Mouse (Mus musculus): Measurements from ENCODE around the gene Rims3.

The Rims3 gene

DNA sequence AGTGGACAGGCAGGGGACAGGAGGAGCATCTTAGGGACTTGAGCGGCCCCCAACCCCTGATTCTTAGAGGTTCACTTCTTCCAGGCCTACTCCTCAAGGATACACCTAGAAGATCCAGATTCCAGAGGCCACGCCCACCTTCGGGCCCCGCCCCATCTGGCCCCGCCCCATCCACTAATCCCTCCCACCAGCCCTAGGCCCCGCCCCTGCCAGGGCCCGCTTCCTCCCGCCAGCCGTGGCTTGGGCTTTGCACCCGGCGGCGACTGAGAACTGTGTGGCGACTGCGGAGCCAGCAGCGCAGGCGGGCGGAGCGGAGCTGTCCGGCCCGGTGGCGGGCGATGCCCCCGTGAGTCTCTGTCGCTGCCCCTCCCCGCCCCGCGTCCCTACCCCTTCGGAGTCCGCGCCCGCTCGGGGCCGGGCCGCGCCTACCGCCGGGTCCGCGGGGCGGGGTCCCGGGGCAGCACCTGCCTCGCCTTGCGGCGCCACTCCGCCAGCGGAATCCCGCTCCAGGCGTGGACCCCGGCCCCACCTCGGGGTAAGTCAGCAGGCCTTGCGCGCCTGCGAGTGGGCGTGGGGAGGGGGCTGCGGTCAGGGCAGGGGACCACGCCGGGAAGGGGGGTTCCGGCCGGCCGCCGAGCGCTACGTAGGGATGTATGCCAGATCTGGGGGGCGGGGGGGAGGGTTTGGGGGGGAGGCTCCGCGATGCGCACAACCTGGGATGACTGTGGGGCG, at the start of gene Rims3:
Gene Rims3, plus strand, starts transcription at position 229 of the 732 bp plus-strand sequence.
- ChIA-PET POLR2A (interaction anchor here in 3 of 4 experiments (0.6 to 1.8 kb wide), 4 partner anchors 15 to 892 kb away, joined by 3 to 6 read pairs (median 3); partner anchors contain the start of genes Exo5 (in 2 of the 3) and Cited4 (in 1 of the 3)), CTCF (interaction anchor here in 1 of 4 experiments (1.2 kb wide), 1 partner anchor 33 kb away, joined by 4 read pairs; no protein-coding TSS in a partner anchor)

DNA sequence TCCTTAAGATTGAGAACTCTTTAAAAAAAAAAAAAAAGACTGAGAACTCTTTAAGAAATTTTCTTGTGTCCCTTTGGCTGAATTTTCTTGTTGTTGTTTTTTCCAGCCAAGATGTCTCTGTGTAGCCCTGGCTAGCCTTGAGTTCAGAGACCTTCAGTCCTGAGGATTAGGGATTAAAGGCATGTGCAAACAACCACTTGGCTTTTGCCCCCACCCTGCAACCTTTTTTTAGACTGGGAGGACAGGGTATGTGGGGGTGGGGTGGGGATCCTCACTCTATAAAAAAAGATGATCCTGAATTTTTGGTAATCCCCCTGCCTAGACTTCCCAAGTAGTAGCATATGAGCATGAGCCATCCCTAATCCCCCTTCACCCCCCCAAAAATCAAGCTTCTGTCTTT, 48.8 kb upstream of the Rims3 start:
- CTCF ChIA-PET, result interaction anchor here in 1 of 4 experiments (1.3 kb wide), 1 partner anchor 45 kb away, joined by 3 read pairs; no protein-coding TSS in a partner anchor
- POLR2A ChIA-PET, result interaction anchor here in 2 of 4 experiments (0.7 to 14.8 kb wide), 5 partner anchors 12 to 320 kb away, joined by 3 to 261 read pairs (median 4); no protein-coding TSS in a partner anchor

DNA sequence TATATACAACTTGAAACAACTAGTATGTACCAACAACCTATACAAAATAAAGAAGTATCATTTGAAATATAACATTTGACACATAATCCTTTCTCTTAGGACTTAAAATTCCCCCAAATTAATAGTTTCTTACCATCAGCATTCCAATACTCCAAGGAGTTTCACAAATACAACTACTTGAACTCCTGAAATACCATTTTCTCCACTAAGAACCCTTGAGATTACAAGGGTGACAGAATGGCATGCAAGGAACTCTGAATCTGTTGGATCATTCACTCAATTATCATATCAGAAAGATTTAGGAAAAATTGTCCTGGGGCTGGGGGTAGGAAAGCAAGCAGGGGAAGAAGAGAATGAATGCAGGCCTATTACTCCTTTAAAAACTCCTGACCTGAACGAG, 40.9 kb upstream of the Rims3 start:
- POLR2A ChIA-PET, result interaction anchor here (1.1 to 17.8 kb wide), 9 partner anchors 9 to 148 kb away, joined by 3 to 261 read pairs (median 18); partner anchors contain the start of genes Cited4 (in 2 of the 4) and Exo5 (in 1 of the 4)
- CTCF ChIA-PET, result no interaction called here

DNA sequence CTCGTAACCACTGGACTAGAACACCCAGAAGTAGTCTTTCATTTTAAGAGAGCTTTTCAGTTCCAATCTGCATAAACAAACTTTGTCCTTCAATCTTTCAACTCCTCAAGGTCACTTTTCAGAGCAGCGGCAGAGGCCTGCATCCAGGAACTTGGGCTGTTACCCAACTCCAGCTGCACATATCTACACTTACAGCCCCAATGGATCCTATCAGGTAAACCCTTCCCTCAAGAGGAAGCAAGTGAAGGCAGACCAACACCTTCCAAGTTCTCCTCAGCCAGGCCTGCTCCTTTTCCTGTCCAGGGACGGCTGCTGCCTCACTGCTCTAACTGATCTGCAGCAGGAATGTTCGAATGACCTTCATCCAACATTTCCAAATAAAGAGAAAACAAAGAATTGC, 40.4 kb upstream of the Rims3 start:
- POLR2A ChIA-PET, result interaction anchor here (1.0 to 17.8 kb wide), 10 partner anchors 9 to 148 kb away, joined by 3 to 261 read pairs (median 17); partner anchors contain the start of genes Cited4 (in 2 of the 4) and Exo5 (in 1 of the 4)
- CTCF ChIA-PET, result no interaction called here

GRCm38 (mm10) chr4:120815163-120815562, 39.5 kb upstream of the Rims3 start:
- ChIA-PET CTCF (interaction anchor here in 2 of 4 experiments (0.6 to 1.0 kb wide), 3 partner anchors 71 to 137 kb away, joined by 3 to 7 read pairs (median 3); no protein-coding TSS in a partner anchor), POLR2A (interaction anchor here (0.6 to 17.8 kb wide), 27 partner anchors 9 to 257 kb away, joined by 3 to 261 read pairs (median 5); partner anchors contain the start of genes Cited4 (in 2 of the 4), Ctps (in 2 of the 4), Exo5 (in 2 of the 4) and Kcnq4 (in 1 of the 4))

DNA sequence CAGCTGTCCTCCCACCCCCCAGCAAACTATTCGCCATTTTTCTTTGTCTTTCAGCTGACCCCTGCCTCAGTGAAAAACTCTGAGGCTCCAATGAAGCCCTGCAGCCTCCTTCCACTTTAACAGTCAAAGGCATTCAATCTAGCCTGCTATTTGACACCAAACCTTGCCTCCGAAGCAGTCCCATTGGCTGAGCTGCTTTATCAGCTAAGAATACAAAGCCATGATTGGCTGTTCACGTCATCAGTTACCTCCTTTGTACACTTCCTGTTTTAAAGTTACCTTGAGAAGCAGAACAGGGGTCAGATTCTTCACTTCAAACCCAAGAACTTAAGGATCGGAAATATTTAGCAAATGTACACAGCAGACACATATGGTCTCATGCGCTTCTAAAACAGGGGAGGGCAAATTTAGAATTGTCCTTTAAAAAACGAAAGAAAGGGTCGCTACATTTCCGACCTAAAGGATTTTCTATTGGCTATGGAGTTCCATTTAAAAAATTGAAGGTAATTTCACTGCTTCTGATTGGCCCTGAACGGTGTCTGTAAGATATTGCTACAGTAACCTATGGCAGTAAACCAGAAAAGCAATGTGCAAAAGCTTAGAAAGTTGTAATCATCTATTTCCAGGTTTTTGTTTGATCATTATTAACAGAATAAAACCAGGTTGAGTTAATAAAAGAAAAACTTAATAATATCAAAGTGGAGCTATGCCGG, 38.8 kb upstream of the Rims3 start:
- ChIA-PET POLR2A (interaction anchor here (0.6 to 17.8 kb wide), 26 partner anchors 9 to 257 kb away, joined by 3 to 261 read pairs (median 6); partner anchors contain the start of genes Ctps (in 2 of the 4), Exo5 (in 2 of the 4), Cited4 (in 1 of the 4) and Kcnq4 (in 1 of the 4)), CTCF (interaction anchor here in 2 of 4 experiments (0.6 to 1.0 kb wide), 3 partner anchors 71 to 137 kb away, joined by 3 to 7 read pairs (median 3); no protein-coding TSS in a partner anchor)

DNA sequence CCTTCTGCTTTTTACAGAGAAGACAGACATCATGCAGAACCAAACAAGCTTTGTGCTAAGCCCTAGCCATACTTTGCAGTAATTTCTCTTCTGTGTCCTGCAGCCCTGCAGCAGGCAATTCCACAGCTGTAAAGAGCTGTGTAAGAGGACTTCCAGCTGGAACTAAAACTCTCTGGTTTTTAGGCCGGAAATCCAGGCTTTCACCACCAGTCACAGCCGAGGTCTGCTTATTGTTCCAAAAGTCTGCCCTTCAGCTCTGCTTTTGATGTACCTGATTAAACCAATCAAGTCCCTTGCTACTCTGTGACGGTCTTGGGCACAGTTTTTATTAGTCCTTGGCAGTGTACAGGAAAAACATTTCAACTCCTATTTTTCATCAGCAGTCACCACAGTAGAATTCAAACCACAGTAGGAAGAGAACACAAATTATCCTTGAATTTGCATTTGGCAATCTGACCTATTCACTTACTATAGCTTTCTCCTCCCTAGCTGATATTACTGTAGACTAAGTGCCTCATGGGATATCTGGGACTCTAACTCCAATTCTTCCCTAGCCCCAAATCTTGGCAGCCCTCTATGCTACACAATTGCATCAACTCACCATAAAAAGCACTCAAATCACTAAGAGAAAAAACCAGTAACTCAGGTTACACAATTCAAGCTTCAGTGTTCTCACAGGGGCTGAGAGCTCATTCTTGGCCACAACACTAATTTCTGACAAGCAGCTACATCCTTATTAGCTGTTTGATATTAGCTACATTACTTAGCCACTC, 37.4 kb upstream of the Rims3 start:
- POLR2A ChIA-PET, result interaction anchor here (0.7 to 17.8 kb wide), 13 partner anchors 7 to 248 kb away, joined by 3 to 261 read pairs (median 11); partner anchors contain the start of genes Exo5 (in 2 of the 4) and Ctps (in 1 of the 4)
- CTCF ChIA-PET, result no interaction called here

DNA sequence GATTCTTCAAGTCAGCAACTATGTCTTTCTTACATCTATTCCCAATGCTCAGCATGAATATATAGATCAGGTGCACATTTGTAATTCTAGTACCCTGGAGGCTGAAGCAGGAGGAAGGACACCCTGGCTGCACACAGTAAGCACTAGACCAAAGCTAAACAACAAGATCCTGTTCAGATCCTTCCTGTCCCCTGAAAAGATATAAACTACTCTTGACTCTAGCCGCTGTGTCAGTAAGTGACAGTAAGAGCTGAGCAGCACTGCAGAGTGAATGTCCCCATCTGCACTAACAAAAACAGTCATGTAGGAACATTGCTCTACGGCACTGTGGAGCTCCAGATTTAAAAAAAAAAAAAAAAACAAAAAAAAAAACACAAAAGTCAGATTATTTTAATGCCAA, 36.7 kb upstream of the Rims3 start:
- POLR2A ChIA-PET, result interaction anchor here (0.6 to 17.8 kb wide), 16 partner anchors 7 to 1498 kb away, joined by 3 to 261 read pairs (median 4); partner anchors contain the start of genes Ctps (in 2 of the 4), Exo5 (in 2 of the 4), Cited4 (in 1 of the 4) and Ppih (in 1 of the 4)

DNA sequence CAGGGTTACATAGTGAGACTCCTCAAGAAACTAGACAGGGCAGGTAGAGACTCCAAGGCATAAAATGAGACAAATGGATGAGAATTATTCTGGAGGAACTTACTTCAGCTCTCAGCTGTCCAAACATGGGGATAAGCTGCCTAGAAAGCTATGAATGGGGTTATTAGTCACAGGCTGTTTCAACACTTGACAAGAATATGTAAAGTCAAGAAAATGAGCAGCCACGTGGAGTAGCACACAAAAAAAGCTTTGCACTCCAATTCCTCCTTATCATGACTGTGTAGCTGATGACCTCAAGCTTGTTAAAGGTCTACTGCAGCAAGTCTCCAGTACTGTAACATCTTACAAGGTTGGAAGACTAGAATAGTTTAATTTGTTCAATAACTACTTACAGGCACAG, 35.3 kb upstream of the Rims3 start:
- CTCF ChIA-PET, result interaction anchor here in 1 of 4 experiments (0.6 kb wide), 1 partner anchor 1388 kb away, joined by 3 read pairs; no protein-coding TSS in a partner anchor
- POLR2A ChIA-PET, result interaction anchor here in 3 of 4 experiments (1.1 to 17.8 kb wide), 6 partner anchors 10 to 249 kb away, joined by 4 to 261 read pairs (median 5); partner anchors contain the start of gene Ctps (in 1 of the 3)

More for the DNA sequence above, 36.7 kb upstream of the Rims3 start:
- CTCF ChIA-PET, result interaction anchor here in 1 of 4 experiments (0.6 kb wide), 1 partner anchor 529 kb away, joined by 6 read pairs; no protein-coding TSS in a partner anchor

- POLR2A ChIA-PET, result interaction anchor here in 2 of 4 experiments (1.0 to 17.8 kb wide), 5 partner anchors 15 to 250 kb away, joined by 3 to 261 read pairs (median 5); partner anchors contain the start of gene Ctps (in 1 of the 2)
- CTCF ChIA-PET, result interaction anchor here in 1 of 4 experiments (0.6 kb wide), 1 partner anchor 1389 kb away, joined by 3 read pairs; no protein-coding TSS in a partner anchor
Observed at GRCm38 (mm10) chr4:120819871-120820270, 34.7 kb upstream of the Rims3 start.

- CTCF ChIA-PET, result no interaction called here
- POLR2A ChIA-PET, result interaction anchor here in 2 of 4 experiments (1.1 to 17.8 kb wide), 6 partner anchors 7 to 276 kb away, joined by 3 to 261 read pairs (median 5); no protein-coding TSS in a partner anchor
Observed at GRCm38 (mm10) chr4:120822191-120822911, 32.3 kb upstream of the Rims3 start.

DNA sequence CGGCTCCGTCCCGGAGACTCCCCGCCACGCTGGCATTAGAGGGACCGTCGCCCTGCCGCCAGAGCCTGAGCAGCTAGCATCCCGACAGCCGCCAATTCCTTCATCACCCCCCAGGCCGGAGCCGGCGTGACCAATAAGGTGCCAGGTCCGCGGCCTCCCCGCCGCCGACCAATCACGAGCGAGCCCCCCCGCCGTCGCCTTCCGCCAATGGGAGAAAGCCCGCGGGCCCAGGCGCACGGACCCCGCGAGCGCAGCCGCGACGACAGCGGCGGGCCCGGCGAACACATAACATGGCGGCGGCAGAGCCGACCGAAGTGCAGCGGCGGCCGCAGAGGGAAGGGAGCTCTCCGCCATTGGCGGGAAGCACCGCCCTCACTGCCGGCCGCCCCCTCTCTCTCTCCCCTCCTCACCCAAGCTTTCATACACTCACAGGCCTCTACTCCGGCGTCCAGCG, 29.5 kb upstream of the Rims3 start:
- ChIA-PET POLR2A (interaction anchor here (0.6 to 17.8 kb wide), 44 partner anchors 10 to 384 kb away, joined by 3 to 261 read pairs (median 4); partner anchors contain the start of genes Exo5 (in 2 of the 4), Cited4 (in 1 of the 4), Ctps (in 1 of the 4) and Smap2 (in 1 of the 4)), CTCF (no interaction called here)

DNA sequence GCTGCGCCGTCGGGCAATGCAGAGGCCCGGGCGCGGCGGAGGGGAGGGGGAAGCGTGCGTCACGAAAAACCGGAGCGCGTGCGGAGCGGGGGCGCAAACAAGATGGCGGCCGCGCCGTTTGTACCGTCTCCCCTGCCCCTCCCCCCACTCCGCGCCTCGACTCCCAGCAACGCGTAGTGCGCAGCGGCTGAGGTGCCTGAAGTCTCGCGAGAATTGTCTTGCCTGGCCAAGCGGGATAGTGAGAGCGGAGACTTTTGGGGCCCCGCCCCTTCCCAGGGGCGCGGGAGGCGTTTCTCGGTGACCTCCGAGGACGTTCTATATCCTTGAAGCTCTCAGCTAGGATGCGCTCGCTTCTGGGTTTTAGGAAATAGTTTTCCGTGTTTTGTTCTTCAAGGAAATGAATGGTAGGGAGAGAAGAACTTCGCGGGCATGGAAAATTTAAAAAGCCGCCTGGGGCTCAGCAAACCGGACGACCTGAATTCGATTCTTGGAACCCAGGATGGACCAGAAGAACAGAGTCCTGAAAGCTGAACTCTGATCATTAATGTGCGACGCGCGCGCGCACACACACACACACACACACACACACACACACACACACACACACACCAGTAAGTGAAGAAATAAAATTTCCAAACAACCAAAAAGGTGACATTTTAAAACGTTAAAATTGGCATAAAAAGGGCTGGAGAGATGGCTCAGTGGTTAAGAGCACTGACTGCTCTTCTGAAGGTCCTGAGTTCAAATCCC, 28.9 kb upstream of the Rims3 start:
- ChIA-PET CTCF (interaction anchor here in 2 of 4 experiments (0.5 to 1.0 kb wide), 3 partner anchors 25 to 66 kb away, joined by 3 to 8 read pairs (median 4); no protein-coding TSS in a partner anchor), POLR2A (interaction anchor here (0.6 to 17.8 kb wide), 51 partner anchors 9 to 748 kb away, joined by 3 to 261 read pairs (median 4); partner anchors contain the start of genes Ctps (in 2 of the 4), Exo5 (in 2 of the 4), Cited4 (in 1 of the 4) and Smap2 (in 1 of the 4))

- ChIA-PET POLR2A (interaction anchor here (0.6 to 17.8 kb wide), 22 partner anchors 9 to 747 kb away, joined by 3 to 261 read pairs (median 6); partner anchors contain the start of genes Exo5 (in 2 of the 4), Cited4 (in 1 of the 4) and Ctps (in 1 of the 4)), CTCF (interaction anchor here in 1 of 4 experiments (1.0 kb wide), 1 partner anchor 25 kb away, joined by 3 read pairs; no protein-coding TSS in a partner anchor)
Observed at GRCm38 (mm10) chr4:120826418-120826817, 28.2 kb upstream of the Rims3 start.

- POLR2A ChIA-PET, result interaction anchor here in 1 of 4 experiments (0.8 kb wide), 1 partner anchor 15 kb away, joined by 4 read pairs; no protein-coding TSS in a partner anchor
- CTCF ChIA-PET, result no interaction called here
Observed at GRCm38 (mm10) chr4:120830767-120831166, 23.8 kb upstream of the Rims3 start.

Data from embryonic stem cell, embryonic (primary cell).